Mouse (Mus musculus): ENCODE results near the gene Apol10a. TPM values are rescaled to one million over a fixed set of nuclear protein-coding genes. Genes with fewer than 3 reads are reported as not detected.
"Not testable (repeated sequence)": the region's sequence is repeated elsewhere in the genome, so short reads cannot be mapped to it uniquely, and the experiment has no call there.

Gene Apol10a
- polyA plus RNA-seq (2014; fragmentation: Nextera tagmentation; extraction: Ambion mirVana): 0.14 TPM in 1 of 2 replicates, not detected in the other

- H3K9ac ChIP-seq (ENCODE audit: low read depth, low read length); DNase-seq (ENCODE audit: low spot score); H3K9me3 ChIP-seq (ENCODE audit: control insufficient read depth, low read length); H3K36me3 ChIP-seq (ENCODE audit: control insufficient read depth, insufficient read depth, low read length); H3K27ac ChIP-seq (replicated peaks; ENCODE audit: low read depth, low read length); H3K27me3 ChIP-seq (replicated peaks; ENCODE audit: control insufficient read depth, insufficient read depth, low read length); H3K4me3 ChIP-seq (ENCODE audit: low read depth, low read length); H3K4me1 ChIP-seq (ENCODE audit: control insufficient read depth, insufficient read depth, low read length); H3K4me2 ChIP-seq (ENCODE audit: low read depth, low read length); ATAC-seq (ENCODE audit: low read depth): not testable (repeated sequence)
- WGBS: 76% methylated on average over 2 of the region's 2 CpGs
Measured at GRCm38 (mm10) chr15:77476693-77477092, at the start of gene Apol10a. TSS of gene Apol10a (plus strand) at chr15:77477047.

- not testable (repeated sequence) for H3K4me2 ChIP-seq (ENCODE audit: low read depth, low read length); H3K4me1 ChIP-seq (ENCODE audit: control insufficient read depth, insufficient read depth, low read length); H3K9me3 ChIP-seq (ENCODE audit: control insufficient read depth, low read length); H3K27me3 ChIP-seq (replicated peaks; ENCODE audit: control insufficient read depth, insufficient read depth, low read length); DNase-seq (ENCODE audit: low spot score); H3K4me3 ChIP-seq (ENCODE audit: low read depth, low read length); ATAC-seq (ENCODE audit: low read depth); H3K36me3 ChIP-seq (ENCODE audit: control insufficient read depth, insufficient read depth, low read length); H3K27ac ChIP-seq (replicated peaks; ENCODE audit: low read depth, low read length); H3K9ac ChIP-seq (ENCODE audit: low read depth, low read length)
- 76% methylated on average over 8 of the region's 10 CpGs for WGBS
Measured at GRCm38 (mm10) chr15:77428690-77429448, 48.0 kb upstream of the Apol10a start.

GRCm38 (mm10) chr15:77444746-77445145 lies 32.1 kb upstream of the Apol10a start:
- not testable (repeated sequence) for H3K4me2 ChIP-seq (ENCODE audit: low read depth, low read length); H3K4me3 ChIP-seq (ENCODE audit: low read depth, low read length); H3K4me1 ChIP-seq (ENCODE audit: control insufficient read depth, insufficient read depth, low read length); H3K36me3 ChIP-seq (ENCODE audit: control insufficient read depth, insufficient read depth, low read length); H3K27ac ChIP-seq (replicated peaks; ENCODE audit: low read depth, low read length); H3K9me3 ChIP-seq (ENCODE audit: control insufficient read depth, low read length); H3K9ac ChIP-seq (ENCODE audit: low read depth, low read length); ATAC-seq (ENCODE audit: low read depth); H3K27me3 ChIP-seq (replicated peaks; ENCODE audit: control insufficient read depth, insufficient read depth, low read length)
- DNase-seq (ENCODE audit: low spot score): peak; percentile 0
- 80% methylated on average over 8 of the region's 8 CpGs for WGBS

GRCm38 (mm10) chr15:77445668-77446067 lies 31.2 kb upstream of the Apol10a start:
- H3K9me3 ChIP-seq (ENCODE audit: control insufficient read depth, low read length); DNase-seq (ENCODE audit: low spot score); H3K9ac ChIP-seq (ENCODE audit: low read depth, low read length); H3K4me1 ChIP-seq (ENCODE audit: control insufficient read depth, insufficient read depth, low read length); H3K4me3 ChIP-seq (ENCODE audit: low read depth, low read length); ATAC-seq (ENCODE audit: low read depth); H3K36me3 ChIP-seq (ENCODE audit: control insufficient read depth, insufficient read depth, low read length); H3K4me2 ChIP-seq (ENCODE audit: low read depth, low read length); H3K27me3 ChIP-seq (replicated peaks; ENCODE audit: control insufficient read depth, insufficient read depth, low read length); H3K27ac ChIP-seq (replicated peaks; ENCODE audit: low read depth, low read length): not testable (repeated sequence)
- WGBS: 43% methylated on average over 1 of the region's 1 CpGs

- not testable (repeated sequence) for H3K9ac ChIP-seq (ENCODE audit: low read depth, low read length); H3K36me3 ChIP-seq (ENCODE audit: control insufficient read depth, insufficient read depth, low read length); H3K27ac ChIP-seq (replicated peaks; ENCODE audit: low read depth, low read length); H3K27me3 ChIP-seq (replicated peaks; ENCODE audit: control insufficient read depth, insufficient read depth, low read length); DNase-seq (ENCODE audit: low spot score); H3K4me1 ChIP-seq (ENCODE audit: control insufficient read depth, insufficient read depth, low read length); H3K9me3 ChIP-seq (ENCODE audit: control insufficient read depth, low read length); H3K4me2 ChIP-seq (ENCODE audit: low read depth, low read length); ATAC-seq (ENCODE audit: low read depth); H3K4me3 ChIP-seq (ENCODE audit: low read depth, low read length)
- 78% methylated on average over 2 of the region's 2 CpGs for WGBS
Measured at GRCm38 (mm10) chr15:77447392-77447791, 29.5 kb upstream of the Apol10a start, which contains the start of gene Apol7b. TSS of gene Apol7b (minus strand) at chr15:77447492.

GRCm38 (mm10) chr15:77449927-77450326 lies 26.9 kb upstream of the Apol10a start:
- not testable (repeated sequence) for H3K9ac ChIP-seq (ENCODE audit: low read depth, low read length); H3K4me3 ChIP-seq (ENCODE audit: low read depth, low read length); H3K4me2 ChIP-seq (ENCODE audit: low read depth, low read length); H3K36me3 ChIP-seq (ENCODE audit: control insufficient read depth, insufficient read depth, low read length); H3K27ac ChIP-seq (replicated peaks; ENCODE audit: low read depth, low read length); H3K4me1 ChIP-seq (ENCODE audit: control insufficient read depth, insufficient read depth, low read length); ATAC-seq (ENCODE audit: low read depth); H3K9me3 ChIP-seq (ENCODE audit: control insufficient read depth, low read length); H3K27me3 ChIP-seq (replicated peaks; ENCODE audit: control insufficient read depth, insufficient read depth, low read length)
- peak; percentile 0 for DNase-seq (ENCODE audit: low spot score)
- WGBS: 52% methylated on average over 10 of the region's 10 CpGs

- not testable (repeated sequence) for H3K9me3 ChIP-seq (ENCODE audit: control insufficient read depth, low read length); H3K4me3 ChIP-seq (ENCODE audit: low read depth, low read length); H3K27me3 ChIP-seq (replicated peaks; ENCODE audit: control insufficient read depth, insufficient read depth, low read length); DNase-seq (ENCODE audit: low spot score); H3K9ac ChIP-seq (ENCODE audit: low read depth, low read length); H3K27ac ChIP-seq (replicated peaks; ENCODE audit: low read depth, low read length); H3K36me3 ChIP-seq (ENCODE audit: control insufficient read depth, insufficient read depth, low read length); H3K4me2 ChIP-seq (ENCODE audit: low read depth, low read length); H3K4me1 ChIP-seq (ENCODE audit: control insufficient read depth, insufficient read depth, low read length); ATAC-seq (ENCODE audit: low read depth)
- WGBS: 83% methylated on average over 7 of the region's 7 CpGs
Measured at GRCm38 (mm10) chr15:77474699-77475390, 2.0 kb upstream of the Apol10a start.

- no peaks in the 10 kb centered on the region for H3K36me3 ChIP-seq (ENCODE audit: control insufficient read depth, insufficient read depth, low read length)
- no peak overlapping the region for H3K27ac ChIP-seq (replicated peaks; ENCODE audit: low read depth, low read length)
- no peaks in the 10 kb centered on the region for H3K4me1 ChIP-seq (ENCODE audit: control insufficient read depth, insufficient read depth, low read length)
- WGBS: 68% methylated on average over 4 of the region's 4 CpGs
- H3K4me3 ChIP-seq (ENCODE audit: low read depth, low read length): no peak overlapping the region
- ATAC-seq (ENCODE audit: low read depth) (no peak), DNase-seq (ENCODE audit: low spot score) (no peak)
- no peaks in the 10 kb centered on the region for H3K9me3 ChIP-seq (ENCODE audit: control insufficient read depth, low read length)
- H3K9ac ChIP-seq (ENCODE audit: low read depth, low read length): no peak overlapping the region
- no peaks in the 10 kb centered on the region for H3K27me3 ChIP-seq (replicated peaks; ENCODE audit: control insufficient read depth, insufficient read depth, low read length)
- H3K4me2 ChIP-seq (ENCODE audit: low read depth, low read length): no peak overlapping the region
Measured at GRCm38 (mm10) chr15:77482140-77482794, 5.4 kb downstream of the Apol10a start.

All from embryonic facial prominence, embryonic 14.5 days (tissue).